Mouse (Mus musculus) liver, postnatal 0 days (tissue): ENCODE measurements around the gene Slc7a10.

ENCODE experiments used
- CTCF ChIP-seq: sonication (generic); IDR thresholded peaks from 2 replicates; pipeline ENCODE4 v1.5.1; 2016; ENCODE audit warnings: antibody characterized with exemption, low read depth
- EP300 ChIP-seq: IDR thresholded peaks from 2 replicates; pipeline ENCODE4 v1.6.1; 2016; ENCODE audit warnings: antibody characterized with exemption, low read depth, mild to moderate bottlenecking

GRCm38 (mm10) chr7:35164131-35164530 is 22.1 kb upstream of the Slc7a10 start:
- no peak for TF ChIP-seq CTCF
- no peak for TF ChIP-seq EP300
